Mouse (Mus musculus): ENCODE results near the gene Sertad2. TPM values are rescaled to one million over a fixed set of nuclear protein-coding genes. Genes with fewer than 3 reads are reported as not detected.
A peak's percentile ranks its signal among the peaks of the same experiment; 100 is the strongest.

Gene Sertad2
- polyA plus RNA-seq, 1 experiment from 2014 or later: 32.2 TPM

- Histone ChIP-seq H3K4me1 (replicated peaks) (peaks cover 3% of the 10 kb centered on the region; the same call in 1 of the 2 replicates), H3K4me3 (peak overlapping the region; percentile 53), H3K27ac (ENCODE audit: poor library complexity, severe bottlenecking) (peak overlapping the region; percentile 91), H3K36me3 (no peaks in the 10 kb centered on the region), H3K4me2 (peak overlapping the region; percentile 71), H3K9ac (peak overlapping the region; percentile 59), H3K27me3 (replicated peaks) (no peaks in the 10 kb centered on the region), H3K9me3 (replicated peaks) (no peaks in the 10 kb centered on the region)
- 0% methylated on average over 1 of the region's 1 CpGs for WGBS
- no peak; the same call in 1 of the 2 replicates for ATAC-seq (ENCODE audit: insufficient number of reproducible peaks, low FRiP score)
Measured at GRCm38 (mm10) chr11:20531682-20531991, 11.4 kb upstream of the Sertad2 start.

DNA sequence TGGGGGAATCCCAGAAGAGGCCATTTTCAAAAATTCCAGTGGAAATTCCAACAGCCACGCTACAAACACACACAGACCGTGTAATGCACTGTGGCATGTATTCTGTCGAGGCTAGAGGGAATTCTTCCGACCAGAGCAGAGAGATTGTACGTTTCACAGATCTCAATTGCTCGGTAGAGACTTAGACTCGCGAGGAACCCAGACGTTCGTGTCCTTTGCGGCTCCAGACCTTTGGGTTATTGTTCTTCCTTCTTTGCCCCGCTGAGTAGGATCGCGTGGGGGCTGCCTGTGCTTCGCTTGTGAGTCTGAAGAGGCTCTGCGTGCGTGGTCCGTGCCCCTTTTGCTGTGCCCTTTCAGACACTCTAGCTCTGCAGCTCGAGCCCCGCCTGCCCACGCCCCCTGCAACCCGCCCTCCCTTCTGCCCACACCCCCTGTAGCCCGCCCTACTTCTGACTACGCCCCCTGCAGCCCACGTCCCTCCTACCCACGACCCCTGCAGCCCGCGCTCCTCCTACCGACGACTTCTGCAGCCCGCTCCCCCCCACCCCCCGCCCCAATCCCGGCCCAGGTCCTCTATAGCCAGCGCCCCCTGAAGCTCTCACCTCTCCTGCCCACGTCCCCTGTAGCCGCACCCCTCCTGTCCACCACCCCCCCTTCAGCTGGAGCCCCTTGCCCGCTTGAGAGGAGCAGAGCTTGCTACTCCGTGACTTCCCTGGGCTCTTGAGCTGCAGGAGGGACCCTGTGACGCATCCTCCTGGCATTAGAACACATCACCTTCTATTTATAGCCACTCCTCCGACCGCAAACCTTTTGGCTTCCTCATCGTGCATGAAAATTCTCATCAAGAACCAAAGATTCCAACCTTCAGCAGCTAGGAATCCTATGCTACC lies 10.8 kb upstream of the Sertad2 start:
- Histone ChIP-seq H3K27me3 (replicated peaks) (0 out of 2 replicates have a peak, but pooled peaks cover 2% of the 10 kb centered on the region), H3K27ac (ENCODE audit: poor library complexity, severe bottlenecking) (peak overlapping the region; percentile 91), H3K4me2 (peak overlapping the region; percentile 71), H3K36me3 (no peaks in the 10 kb centered on the region), H3K9me3 (replicated peaks) (no peaks in the 10 kb centered on the region), H3K4me3 (peak overlapping the region; percentile 53), H3K4me1 (replicated peaks) (peaks cover 3% of the 10 kb centered on the region; the same call in 1 of the 2 replicates), H3K9ac (peak overlapping the region; percentile 59)
- peak; percentile 91 for ATAC-seq (ENCODE audit: insufficient number of reproducible peaks, low FRiP score)
- WGBS: under 1% methylated on average over 42 of the region's 42 CpGs

GRCm38 (mm10) chr11:20533231-20533630 lies 9.8 kb upstream of the Sertad2 start:
- Histone ChIP-seq H3K9ac (no peak overlapping the region), H3K4me2 (no peak overlapping the region), H3K9me3 (replicated peaks) (no peaks in the 10 kb centered on the region), H3K4me3 (no peak overlapping the region), H3K27me3 (replicated peaks) (0 out of 2 replicates have a peak, but pooled peaks cover 2% of the 10 kb centered on the region), H3K4me1 (replicated peaks) (peaks cover 3% of the 10 kb centered on the region; the same call in 1 of the 2 replicates), H3K36me3 (no peaks in the 10 kb centered on the region), H3K27ac (ENCODE audit: poor library complexity, severe bottlenecking) (no peak overlapping the region)
- ATAC-seq (ENCODE audit: insufficient number of reproducible peaks, low FRiP score): no peak
- 84% methylated on average over 4 of the region's 4 CpGs for WGBS

DNA sequence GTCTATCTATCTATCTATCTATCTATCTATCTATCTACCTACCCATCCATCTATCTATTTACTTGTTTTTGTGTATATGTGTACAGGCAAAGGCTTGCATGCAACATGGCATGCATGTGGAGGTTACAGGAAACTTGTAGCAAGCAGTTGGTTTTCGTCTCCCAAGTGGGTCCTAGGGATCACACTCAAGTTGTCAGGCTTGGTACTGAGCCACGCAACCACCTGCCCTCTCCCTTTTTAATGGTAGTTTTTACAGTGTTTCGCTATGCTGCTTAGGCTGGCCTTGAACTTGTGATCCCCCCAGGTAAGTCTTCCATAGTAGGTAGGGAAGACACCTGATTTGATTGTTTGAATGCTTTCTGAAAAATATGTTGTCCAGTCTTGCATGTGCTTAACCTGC lies 5.8 kb upstream of the Sertad2 start:
- H3K27ac ChIP-seq (ENCODE audit: poor library complexity, severe bottlenecking): no peak overlapping the region
- H3K9ac ChIP-seq: no peak overlapping the region
- H3K4me3 ChIP-seq: no peak overlapping the region
- peaks cover 5% of the 10 kb centered on the region; the same call in 1 of the 2 replicates for H3K4me1 ChIP-seq (replicated peaks)
- no peaks in the 10 kb centered on the region for H3K9me3 ChIP-seq (replicated peaks)
- H3K36me3 ChIP-seq: no peaks in the 10 kb centered on the region
- no peak overlapping the region for H3K4me2 ChIP-seq
- 0 out of 2 replicates have a peak, but pooled peaks cover 2% of the 10 kb centered on the region for H3K27me3 ChIP-seq (replicated peaks)
- no peak for ATAC-seq (ENCODE audit: insufficient number of reproducible peaks, low FRiP score)
- WGBS: 88% methylated on average over 3 of the region's 3 CpGs

- no peak overlapping the region for H3K4me2 ChIP-seq
- no peak overlapping the region for H3K27ac ChIP-seq (ENCODE audit: poor library complexity, severe bottlenecking)
- H3K4me1 ChIP-seq (replicated peaks): peaks cover 5% of the 10 kb centered on the region; the same call in 1 of the 2 replicates
- H3K36me3 ChIP-seq: no peaks in the 10 kb centered on the region
- H3K9ac ChIP-seq: no peak overlapping the region
- no peak overlapping the region for H3K4me3 ChIP-seq
- 63% methylated on average over 3 of the region's 3 CpGs for WGBS
- H3K9me3 ChIP-seq (replicated peaks): no peaks in the 10 kb centered on the region
- H3K27me3 ChIP-seq (replicated peaks): 0 out of 2 replicates have a peak, but pooled peaks cover 2% of the 10 kb centered on the region
- no peak for ATAC-seq (ENCODE audit: insufficient number of reproducible peaks, low FRiP score)
Measured at GRCm38 (mm10) chr11:20538496-20538895, 4.6 kb upstream of the Sertad2 start.

DNA sequence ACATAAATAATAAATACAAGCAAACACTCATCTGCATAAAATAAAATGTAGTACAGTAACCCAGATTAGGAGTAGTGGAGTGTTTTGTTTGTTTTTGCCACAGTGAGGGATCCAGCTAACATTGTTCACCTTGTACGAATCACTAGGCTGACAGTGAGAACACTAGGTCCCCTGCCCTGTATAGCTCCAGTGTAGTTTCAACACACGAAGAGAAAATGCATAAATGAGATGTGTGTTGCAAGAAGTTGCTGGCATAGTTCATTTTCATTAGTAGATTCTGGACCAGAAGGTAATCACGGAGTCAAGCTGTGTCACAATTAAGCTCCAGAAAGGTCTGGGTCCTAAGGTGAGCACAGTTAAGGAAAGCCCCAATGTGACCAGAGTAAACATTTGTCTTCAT lies 1.8 kb upstream of the Sertad2 start:
- no peak for ATAC-seq (ENCODE audit: insufficient number of reproducible peaks, low FRiP score)
- Histone ChIP-seq H3K9me3 (replicated peaks) (no peaks in the 10 kb centered on the region), H3K27ac (ENCODE audit: poor library complexity, severe bottlenecking) (no peak overlapping the region), H3K36me3 (no peaks in the 10 kb centered on the region), H3K9ac (no peak overlapping the region), H3K4me1 (replicated peaks) (peaks cover 12% of the 10 kb centered on the region), H3K27me3 (replicated peaks) (0 out of 2 replicates have a peak, but pooled peaks cover 2% of the 10 kb centered on the region), H3K4me2 (peak overlapping the region; percentile 70; the same call in 1 of the 2 replicates), H3K4me3 (no peak overlapping the region)
- 79% methylated on average over 3 of the region's 3 CpGs for WGBS

DNA sequence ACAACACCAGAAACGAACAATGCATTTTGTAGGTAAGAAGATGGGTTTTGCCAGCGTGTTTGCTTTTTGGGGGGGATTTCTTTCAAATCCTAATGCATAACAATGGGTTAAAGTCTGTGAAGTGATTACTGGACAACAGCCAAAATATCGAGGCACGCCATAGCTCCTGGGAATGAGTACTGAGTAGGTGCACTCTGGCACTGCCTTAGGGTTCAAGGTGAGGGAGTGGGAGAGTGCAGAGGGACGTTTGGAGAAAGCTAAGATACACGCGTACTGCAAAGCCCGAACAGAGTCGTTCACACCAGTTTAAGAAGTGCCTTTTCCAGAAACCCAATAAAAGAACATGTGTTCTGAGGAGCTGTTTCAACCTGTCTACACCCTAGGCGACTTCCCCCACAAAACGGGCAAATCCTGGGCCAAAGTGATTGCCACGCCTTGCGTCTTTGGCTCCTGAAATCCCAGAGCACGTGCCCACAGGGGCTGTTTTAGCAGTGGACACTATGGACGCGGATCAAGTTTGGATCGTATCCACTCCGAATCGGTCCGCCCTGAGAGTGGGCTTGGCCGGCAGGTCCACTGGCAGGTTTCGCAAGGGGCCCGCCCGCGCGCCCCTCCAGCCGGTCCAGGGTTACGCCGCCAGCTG lies 937 bp upstream of the Sertad2 start:
- Histone ChIP-seq H3K4me1 (replicated peaks) (peaks cover 12% of the 10 kb centered on the region), H3K4me2 (peak overlapping the region; percentile 70), H3K4me3 (peak overlapping the region; percentile 94), H3K36me3 (no peaks in the 10 kb centered on the region), H3K9me3 (replicated peaks) (no peaks in the 10 kb centered on the region), H3K9ac (peak overlapping the region; percentile 72), H3K27ac (ENCODE audit: poor library complexity, severe bottlenecking) (peak overlapping the region; percentile 63), H3K27me3 (replicated peaks) (no peaks in the 10 kb centered on the region)
- ATAC-seq (ENCODE audit: insufficient number of reproducible peaks, low FRiP score): no peak
- WGBS: 1% methylated on average over 29 of the region's 29 CpGs

GRCm38 (mm10) chr11:20543453-20544120 lies 534 bp downstream of the Sertad2 start:
- H3K27me3 ChIP-seq (replicated peaks): no peaks in the 10 kb centered on the region
- H3K27ac ChIP-seq (ENCODE audit: poor library complexity, severe bottlenecking): peak overlapping the region; percentile 97
- peaks cover 12% of the 10 kb centered on the region for H3K4me1 ChIP-seq (replicated peaks)
- peak overlapping the region; percentile 70 for H3K4me2 ChIP-seq
- peak overlapping the region; percentile 94 for H3K4me3 ChIP-seq
- WGBS: under 1% methylated on average over 51 of the region's 51 CpGs
- no peaks in the 10 kb centered on the region for H3K9me3 ChIP-seq (replicated peaks)
- H3K36me3 ChIP-seq: no peaks in the 10 kb centered on the region
- H3K9ac ChIP-seq: peak overlapping the region; percentile 97
- peak; percentile 13 for ATAC-seq (ENCODE audit: insufficient number of reproducible peaks, low FRiP score)

DNA sequence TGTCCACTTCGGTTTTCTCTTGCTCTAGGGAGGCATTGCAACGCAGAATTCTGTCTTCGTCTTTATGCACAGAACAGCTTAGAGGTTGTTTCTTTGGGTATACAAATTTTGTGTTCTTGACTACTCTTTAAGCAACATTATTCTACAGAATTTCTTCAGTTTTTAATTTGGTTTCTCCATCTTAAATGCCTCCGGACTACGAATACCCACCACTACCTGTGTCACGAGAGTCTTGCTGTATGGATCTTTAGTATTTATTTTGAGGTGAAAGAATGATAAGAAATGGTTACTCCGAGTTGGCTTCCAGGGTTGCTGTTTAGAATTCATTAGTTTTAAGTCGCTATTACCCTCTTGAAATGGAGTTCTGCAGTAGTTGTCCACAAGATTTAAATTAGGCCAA lies 1.3 kb downstream of the Sertad2 start:
- Histone ChIP-seq H3K4me1 (replicated peaks) (peaks cover 12% of the 10 kb centered on the region), H3K9ac (no peak overlapping the region; the same call in 1 of the 2 replicates), H3K27ac (ENCODE audit: poor library complexity, severe bottlenecking) (no peak overlapping the region), H3K27me3 (replicated peaks) (no peaks in the 10 kb centered on the region), H3K4me2 (peak overlapping the region; percentile 70), H3K36me3 (no peaks in the 10 kb centered on the region), H3K4me3 (peak overlapping the region; percentile 94), H3K9me3 (replicated peaks) (no peaks in the 10 kb centered on the region)
- WGBS: 46% methylated on average over 8 of the region's 8 CpGs
- ATAC-seq (ENCODE audit: insufficient number of reproducible peaks, low FRiP score): no peak

- Histone ChIP-seq H3K27ac (ENCODE audit: poor library complexity, severe bottlenecking) (no peak overlapping the region), H3K4me3 (no peak overlapping the region), H3K36me3 (no peaks in the 10 kb centered on the region), H3K9ac (no peak overlapping the region), H3K9me3 (replicated peaks) (no peaks in the 10 kb centered on the region), H3K4me2 (no peak overlapping the region), H3K27me3 (replicated peaks) (no peaks in the 10 kb centered on the region), H3K4me1 (replicated peaks) (peaks cover 12% of the 10 kb centered on the region)
- WGBS: 56% methylated on average over 3 of the region's 3 CpGs
- ATAC-seq (ENCODE audit: insufficient number of reproducible peaks, low FRiP score): no peak
Measured at GRCm38 (mm10) chr11:20544801-20545515, 1.9 kb downstream of the Sertad2 start.
